Mouse (Mus musculus) liver, embryonic 11.5 days (tissue): ENCODE data around the gene Prodh2. TPM values are rescaled to one million over a fixed set of nuclear protein-coding genes. Genes with fewer than 3 reads are reported as not detected.
"Not testable (repeated sequence)": the region's sequence is repeated elsewhere in the genome, so short reads cannot be mapped to it uniquely, and the experiment has no call there.

Experiments used
- ATAC-seq: fragments of 200-750 bp; cut with Nextera tagmentation; replicated peaks from 2 replicates; pipeline ENCODE4 v1.8.0; 2017; ENCODE audit warnings: moderate number of reproducible peaks, mild to moderate bottlenecking, moderate TSS enrichment, moderate library complexity; ENCODE audit not compliant: low FRiP score
- DNase-seq: peaks from one replicate; pipeline ENCODE4 v3.0.0-alpha.2; 2017; ENCODE audit warnings: low spot score
- H3K27ac ChIP-seq: fragments of 300-500 bp; sonication (generic); 2 replicates; pipeline ENCODE4 v1.5.1; 2014; ENCODE audit warnings: mild to moderate bottlenecking, low read depth, low read length, control low read depth
- H3K27me3 ChIP-seq: fragments of 300-500 bp; sonication (generic); replicated peaks from 2 replicates; pipeline ENCODE4 v1.6.1; 2014; ENCODE audit warnings: low read length, mixed read lengths; ENCODE audit not compliant: control insufficient read depth, insufficient read depth
- H3K36me3 ChIP-seq: fragments of 300-500 bp; sonication (generic); 2 replicates; pipeline ENCODE4 v1.6.1; 2014; ENCODE audit warnings: mild to moderate bottlenecking, low read length, moderate library complexity, mixed read lengths; ENCODE audit not compliant: control insufficient read depth, insufficient read depth
- H3K4me1 ChIP-seq: fragments of 300-500 bp; sonication (generic); replicated peaks from 2 replicates; pipeline ENCODE4 v1.6.1; 2014; ENCODE audit warnings: low read length, mixed read lengths; ENCODE audit not compliant: control insufficient read depth, insufficient read depth
- H3K4me2 ChIP-seq: fragments of 300-500 bp; sonication (generic); 2 replicates; pipeline ENCODE4 v1.6.1; 2014; ENCODE audit warnings: mild to moderate bottlenecking, control low read depth, moderate library complexity
- H3K4me3 ChIP-seq: fragments of 300-500 bp; sonication (generic); 2 replicates; pipeline ENCODE4 v1.5.1; 2014; ENCODE audit warnings: low read depth, low read length, control low read depth
- H3K9ac ChIP-seq: fragments of 300-500 bp; sonication (generic); 2 replicates; pipeline ENCODE4 v1.6.1; 2014; ENCODE audit warnings: low read depth, low read length, control low read depth
- H3K9me3 ChIP-seq: fragments of 300-500 bp; sonication (generic); 2 replicates; pipeline ENCODE4 v1.6.1; 2016; ENCODE audit warnings: low read length, inconsistent platforms, mixed read lengths; ENCODE audit not compliant: control insufficient read depth
- WGBS: fragments of 180-500 bp; shearing (Covaris S2); extraction: QIAGEN DNeasy Blood & Tissue Kit; methylation state at CpG from one replicate; pipeline ENCODE4 v1.1.7; 2014; 5-methylcytosine and 5-hydroxymethylcytosine counted together
- polyA plus RNA-seq: library from polyadenylated mRNA; unstranded; fragments of >200 nt; fragmentation: Nextera tagmentation; extraction: Ambion mirVana; gene quantifications from 2 replicates; pipeline ENCODE4 v1.2.1, GENCODE M21; 2014

Prodh2 gene
- polyA plus RNA-seq, 1 experiment from 2014 or later: 19.0 TPM

GRCm38 (mm10) chr7:30474999-30475398 lies 18.4 kb upstream of the Prodh2 start:
- H3K4me3 ChIP-seq: no peak overlapping the region
- H3K9me3 ChIP-seq: no peaks in the 10 kb centered on the region
- 0 out of 2 replicates have a peak overlapping the region, but pooled peaks have one; percentile 57 for H3K27ac ChIP-seq
- 50% methylated on average over 4 of the region's 4 CpGs for WGBS
- H3K4me2 ChIP-seq: no peak overlapping the region
- no peaks in the 10 kb centered on the region for H3K4me1 ChIP-seq
- H3K36me3 ChIP-seq: no peaks in the 10 kb centered on the region
- ATAC-seq: peak; percentile 40; the same call in 1 of the 2 replicates
- H3K9ac ChIP-seq: no peak overlapping the region
- no peaks in the 10 kb centered on the region for H3K27me3 ChIP-seq
- DNase-seq: no peak

DNA sequence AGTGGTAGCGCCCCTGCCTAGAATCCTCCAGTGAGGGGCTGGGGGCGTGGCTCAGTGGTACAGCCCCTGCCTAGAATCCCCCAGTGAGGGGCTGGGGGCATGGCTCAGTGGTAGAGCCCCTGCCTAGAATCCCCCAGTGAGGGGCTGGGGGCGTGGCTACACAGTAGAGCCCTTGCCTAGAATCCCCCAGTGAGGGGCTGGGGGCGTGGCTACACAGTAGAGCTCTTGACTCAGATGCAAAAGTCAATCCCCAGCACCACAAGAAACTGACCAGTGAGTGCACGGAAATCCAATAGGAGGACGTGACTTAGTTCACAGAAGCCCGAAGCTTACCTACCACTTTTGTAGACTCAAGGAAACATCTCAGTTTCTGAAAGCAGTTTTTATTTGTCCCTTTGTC lies 17.3 kb upstream of the Prodh2 start:
- H3K9me3 ChIP-seq, DNase-seq, ATAC-seq, H3K4me2 ChIP-seq, H3K27ac ChIP-seq, H3K4me1 ChIP-seq, H3K36me3 ChIP-seq, H3K9ac ChIP-seq, H3K4me3 ChIP-seq, H3K27me3 ChIP-seq: not testable (repeated sequence)
- 81% methylated on average over 7 of the region's 7 CpGs for WGBS

- no peaks in the 10 kb centered on the region for H3K4me1 ChIP-seq
- H3K27ac ChIP-seq: no peak overlapping the region
- H3K4me2 ChIP-seq: peak overlapping the region; percentile 45
- DNase-seq: no peak
- WGBS: 12% methylated on average over 32 of the region's 32 CpGs
- ATAC-seq: 0 out of 2 replicates have a peak, but pooled peaks have one; percentile 26
- peaks cover 4% of the 10 kb centered on the region; the same call in 1 of the 2 replicates for H3K27me3 ChIP-seq
- H3K4me3 ChIP-seq: 0 out of 2 replicates have a peak overlapping the region, but pooled peaks have one; percentile 6
- no peak overlapping the region for H3K9ac ChIP-seq
- H3K36me3 ChIP-seq: no peaks in the 10 kb centered on the region
- H3K9me3 ChIP-seq: no peaks in the 10 kb centered on the region
These were observed 15.7 kb upstream of the Prodh2 start for GRCm38 (mm10) chr7:30477415-30478381.

- no peaks in the 10 kb centered on the region for H3K4me1 ChIP-seq
- H3K27ac ChIP-seq: no peak overlapping the region
- no peaks in the 10 kb centered on the region for H3K9me3 ChIP-seq
- ATAC-seq (no peak), DNase-seq (no peak)
- WGBS: 14% methylated on average over 8 of the region's 8 CpGs
- no peak overlapping the region for H3K9ac ChIP-seq
- no peak overlapping the region for H3K4me3 ChIP-seq
- peaks cover 4% of the 10 kb centered on the region; the same call in 1 of the 2 replicates for H3K27me3 ChIP-seq
- H3K36me3 ChIP-seq: no peaks in the 10 kb centered on the region
- H3K4me2 ChIP-seq: no peak overlapping the region
These were observed 9.2 kb upstream of the Prodh2 start for GRCm38 (mm10) chr7:30484250-30484649.

- H3K27ac ChIP-seq: no peak overlapping the region
- H3K9ac ChIP-seq: no peak overlapping the region
- WGBS: 27% methylated on average over 16 of the region's 16 CpGs
- H3K4me2 ChIP-seq: no peak overlapping the region
- ATAC-seq (no peak), DNase-seq (no peak)
- no peaks in the 10 kb centered on the region for H3K36me3 ChIP-seq
- 0 out of 2 replicates have a peak, but pooled peaks cover 2% of the 10 kb centered on the region for H3K27me3 ChIP-seq
- no peaks in the 10 kb centered on the region for H3K4me1 ChIP-seq
- no peaks in the 10 kb centered on the region for H3K9me3 ChIP-seq
- H3K4me3 ChIP-seq: no peak overlapping the region
These were observed 3.0 kb upstream of the Prodh2 start for GRCm38 (mm10) chr7:30490251-30490956.

GRCm38 (mm10) chr7:30490957-30491307 lies 2.5 kb upstream of the Prodh2 start:
- H3K27ac ChIP-seq: no peak overlapping the region
- DNase-seq (no peak), ATAC-seq (no peak)
- no peak overlapping the region for H3K4me3 ChIP-seq
- H3K4me1 ChIP-seq: no peaks in the 10 kb centered on the region
- H3K36me3 ChIP-seq: no peaks in the 10 kb centered on the region
- H3K9me3 ChIP-seq: no peaks in the 10 kb centered on the region
- 0 out of 2 replicates have a peak, but pooled peaks cover 2% of the 10 kb centered on the region for H3K27me3 ChIP-seq
- H3K4me2 ChIP-seq: no peak overlapping the region
- WGBS: 21% methylated on average over 6 of the region's 6 CpGs
- no peak overlapping the region for H3K9ac ChIP-seq

GRCm38 (mm10) chr7:30492765-30493164 lies 657 bp upstream of the Prodh2 start:
- no peak overlapping the region for H3K4me2 ChIP-seq
- peak; percentile 61 for DNase-seq
- H3K9me3 ChIP-seq: no peaks in the 10 kb centered on the region
- no peak for ATAC-seq
- H3K9ac ChIP-seq: no peak overlapping the region
- no peak overlapping the region for H3K4me3 ChIP-seq
- no peaks in the 10 kb centered on the region for H3K4me1 ChIP-seq
- no peaks in the 10 kb centered on the region for H3K36me3 ChIP-seq
- peak overlapping the region; percentile 32; the same call in 1 of the 2 replicates for H3K27ac ChIP-seq
- 0 out of 2 replicates have a peak, but pooled peaks cover 2% of the 10 kb centered on the region for H3K27me3 ChIP-seq
- WGBS: 18% methylated on average over 4 of the region's 4 CpGs

GRCm38 (mm10) chr7:30495506-30496042 lies 2.2 kb downstream of the Prodh2 start:
- not testable (repeated sequence) for ATAC-seq, H3K4me3 ChIP-seq, H3K27me3 ChIP-seq, DNase-seq, H3K9me3 ChIP-seq, H3K4me2 ChIP-seq, H3K4me1 ChIP-seq, H3K27ac ChIP-seq, H3K9ac ChIP-seq, H3K36me3 ChIP-seq
- WGBS: 56% methylated on average over 5 of the region's 5 CpGs
